9 mouse cellular contexts compared by ENCODE assay signal in genomic region chr11:98964201-98964615, GRCm38 (mm10). TPM values are rescaled to one million over a fixed set of nuclear protein-coding genes. Genes with fewer than 3 reads are reported as not detected.
DNase-seq lines count a peak whose midpoint lies in the region; ATAC-seq lines count a peak whose summit lies in the region.
"Had no signal": no experiment of that assay in that cellular context is flagged by ENCODE, and none has a peak within 500 bp of the region (broad histone marks: within the 10 kb centered on the region; RNA-seq: fewer than 3 reads in every experiment).

No protein-coding gene starts in this region.

- ATAC-seq in kidney, embryonic 14.5 days (ENCODE audit: low FRiP score, low TSS enrichment), result no peak
- ATAC-seq in hindbrain, embryonic 13.5 days (ENCODE audit: low FRiP score), result no peak
- no peak for ATAC-seq in midbrain, embryonic 12.5 days (ENCODE audit: low FRiP score, low read depth)

- WGBS in kidney, embryonic 14.5 days, result 11% methylated on average over 6 of the region's 6 CpGs
- 8% methylated on average over 6 of the region's 6 CpGs for WGBS in hindbrain, embryonic 13.5 days
- WGBS in midbrain, embryonic 12.5 days, result 19% methylated on average over 6 of the region's 6 CpGs

- peak overlapping the region; percentile 76 for H3K9ac ChIP-seq in kidney, embryonic 14.5 days (ENCODE audit: low read depth, low read length)
- peak overlapping the region; percentile 85 for H3K9ac ChIP-seq in hindbrain, embryonic 13.5 days
- H3K9ac ChIP-seq in midbrain, embryonic 12.5 days (replicated peaks), result peak overlapping the region; percentile 25; the same call in 1 of the 2 replicates

- peaks cover 91% of the 10 kb centered on the region for H3K4me1 ChIP-seq in kidney, embryonic 14.5 days (ENCODE audit: control insufficient read depth, insufficient read depth, low read length)
- H3K4me1 ChIP-seq in brown adipose tissue, adult 24 weeks (ENCODE audit: control insufficient read depth, insufficient read depth, insufficient read length, low read length), result peaks cover 38% of the 10 kb centered on the region
- peaks cover 99% of the 10 kb centered on the region for H3K4me1 ChIP-seq in hindbrain, embryonic 13.5 days (replicated peaks)
- H3K4me1 ChIP-seq in midbrain, embryonic 12.5 days, result peaks cover 100% of the 10 kb centered on the region

- H3K36me3 ChIP-seq in kidney, embryonic 14.5 days (ENCODE audit: control insufficient read depth, insufficient read depth, low read length), result peaks cover 21% of the 10 kb centered on the region
- H3K36me3 ChIP-seq in hindbrain, embryonic 13.5 days, result no peaks in the 10 kb centered on the region
- no peaks in the 10 kb centered on the region for H3K36me3 ChIP-seq in midbrain, embryonic 12.5 days

- H3K27me3 ChIP-seq in kidney, embryonic 14.5 days (ENCODE audit: control insufficient read depth, insufficient read depth, low read length), result no peaks in the 10 kb centered on the region
- H3K27me3 ChIP-seq in hindbrain, embryonic 13.5 days, result no peaks in the 10 kb centered on the region
- H3K27me3 ChIP-seq in midbrain, embryonic 12.5 days, result peaks cover 36% of the 10 kb centered on the region
- H3K27me3 ChIP-seq: Patski had no signal

- H3K27ac ChIP-seq in kidney, embryonic 14.5 days (ENCODE audit: low read depth, low read length), result peak overlapping the region; percentile 91
- H3K27ac ChIP-seq in brown adipose tissue, adult 24 weeks (replicated peaks; ENCODE audit: low read depth, low read length), result peak overlapping the region; percentile 25
- H3K27ac ChIP-seq in hindbrain, embryonic 13.5 days, result peak overlapping the region; percentile 95
- H3K27ac ChIP-seq in midbrain, embryonic 12.5 days (replicated peaks), result peak overlapping the region; percentile 95

- DNase-seq in kidney, adult 9 months, result no peak
- DNase-seq in thymus, postnatal 36 days, result no peak
- no peak for DNase-seq in layer of hippocampus, postnatal 14 days (ENCODE audit: low spot score in 2 of 2)
- DNase-seq in left cerebral cortex, adult 9 months (ENCODE audit: low spot score in 2 of 2), result no peak

- peak overlapping the region; percentile 99 for H3K4me2 ChIP-seq in kidney, embryonic 14.5 days (replicated peaks; ENCODE audit: low read depth, low read length)
- peak overlapping the region; percentile 99 for H3K4me2 ChIP-seq in hindbrain, embryonic 13.5 days
- peak overlapping the region; percentile 91 for H3K4me2 ChIP-seq in midbrain, embryonic 12.5 days (replicated peaks)

- H3K4me3 ChIP-seq in kidney, embryonic 14.5 days (ENCODE audit: low read length), result peak overlapping the region; percentile 75
- peak overlapping the region; percentile 78 for H3K4me3 ChIP-seq in brown adipose tissue, adult 24 weeks (ENCODE audit: insufficient read depth, low read depth, low read length)
- H3K4me3 ChIP-seq in hindbrain, embryonic 13.5 days, result peak overlapping the region; percentile 64
- H3K4me3 ChIP-seq in midbrain, embryonic 12.5 days, result no peak overlapping the region

- H3K9me3 ChIP-seq in kidney, embryonic 14.5 days (ENCODE audit: control insufficient read depth, low read length), result no peaks in the 10 kb centered on the region
- no peaks in the 10 kb centered on the region for H3K9me3 ChIP-seq in hindbrain, embryonic 13.5 days
- no peaks in the 10 kb centered on the region for H3K9me3 ChIP-seq in midbrain, embryonic 12.5 days

RNA-seq across cellular contexts. Expression of gene Gjd3, which starts 18.6 kb away (rescaled TPM):
- polyA plus RNA-seq in kidney, embryonic 14.5 days (2014; fragmentation: Nextera tagmentation; extraction: Ambion mirVana), result 0.64 TPM in 1 of 2 replicates, not detected in the other
- polyA plus RNA-seq in brown adipose tissue, adult 24 weeks (2012; ENCODE audit: insufficient read depth, insufficient read length, missing spikeins), result not detected in 2 replicates
- polyA plus RNA-seq in hindbrain, embryonic 13.5 days (2015; fragmentation: Nextera tagmentation; extraction: Ambion mirVana), result 1.5 and 1.6 TPM in 2 replicates
- 0.67 and 0.80 TPM in 2 replicates for polyA plus RNA-seq in midbrain, embryonic 12.5 days (2016; fragmentation: Nextera tagmentation; extraction: Ambion mirVana)
- 1 to 10 TPM; 2.2 TPM for total RNA-seq in layer of hippocampus, postnatal 14 days (2021)

RNA-seq across cellular contexts. Expression of gene Rara, which starts 36.6 kb away (rescaled TPM):
- polyA plus RNA-seq in kidney, embryonic 14.5 days (2014; fragmentation: Nextera tagmentation; extraction: Ambion mirVana), result 27.7 and 36.7 TPM in 2 replicates
- 3.2 and 5.5 TPM in 2 replicates for polyA plus RNA-seq in brown adipose tissue, adult 24 weeks (2012; ENCODE audit: insufficient read depth, insufficient read length, missing spikeins)
- 17.1 and 20.3 TPM in 2 replicates for polyA plus RNA-seq in hindbrain, embryonic 13.5 days (2015; fragmentation: Nextera tagmentation; extraction: Ambion mirVana)
- 15.5 and 17.3 TPM in 2 replicates for polyA plus RNA-seq in midbrain, embryonic 12.5 days (2016; fragmentation: Nextera tagmentation; extraction: Ambion mirVana)
- total RNA-seq in layer of hippocampus, postnatal 14 days (2021), result 10 to 100 TPM; 20.2 to 20.3 TPM

RNA-seq across cellular contexts. Expression of gene Cdc6, which starts 56.6 kb away (rescaled TPM):
- polyA plus RNA-seq in kidney, embryonic 14.5 days (2014; fragmentation: Nextera tagmentation; extraction: Ambion mirVana), result 32.5 and 44.1 TPM in 2 replicates
- 0.28 and 1.7 TPM in 2 replicates for polyA plus RNA-seq in brown adipose tissue, adult 24 weeks (2012; ENCODE audit: insufficient read depth, insufficient read length, missing spikeins)
- 5.9 and 6.0 TPM in 2 replicates for polyA plus RNA-seq in hindbrain, embryonic 13.5 days (2015; fragmentation: Nextera tagmentation; extraction: Ambion mirVana)
- polyA plus RNA-seq in midbrain, embryonic 12.5 days (2016; fragmentation: Nextera tagmentation; extraction: Ambion mirVana), result 28.3 and 29.0 TPM in 2 replicates
- under 1 TPM; 0.81 to 0.97 TPM for total RNA-seq in layer of hippocampus, postnatal 14 days (2021)

RNA-seq across cellular contexts. Expression of gene Top2a, which starts 59.8 kb away (rescaled TPM):
- polyA plus RNA-seq in kidney, embryonic 14.5 days (2014; fragmentation: Nextera tagmentation; extraction: Ambion mirVana), result 284 and 300 TPM in 2 replicates
- 0.92 and 1.2 TPM in 2 replicates for polyA plus RNA-seq in brown adipose tissue, adult 24 weeks (2012; ENCODE audit: insufficient read depth, insufficient read length, missing spikeins)
- polyA plus RNA-seq in hindbrain, embryonic 13.5 days (2015; fragmentation: Nextera tagmentation; extraction: Ambion mirVana), result 55.7 and 62.2 TPM in 2 replicates
- polyA plus RNA-seq in midbrain, embryonic 12.5 days (2016; fragmentation: Nextera tagmentation; extraction: Ambion mirVana), result 305 and 311 TPM in 2 replicates
- total RNA-seq in layer of hippocampus, postnatal 14 days (2021), result 1 to 10 TPM; 8.1 to 9.8 TPM

Comparison
In these comparisons a context has a peak if more than half of its experiments do, and no peak if none do; other contexts are left out.
1. H3K27ac ChIP-seq: peak in every context shown above with its lines; median percentile 95 in hindbrain, embryonic 13.5 days; 95 in midbrain, embryonic 12.5 days; 91 in kidney, embryonic 14.5 days; 25 in brown adipose tissue, adult 24 weeks.
2. H3K9ac ChIP-seq: peak in every context shown above with its lines; median percentile 85 in hindbrain, embryonic 13.5 days; 76 in kidney, embryonic 14.5 days; 25 in midbrain, embryonic 12.5 days.